Mouse (Mus musculus) CH12.LX (cell line): ENCODE measurements at regions not wholly inside any gene's neighbourhood (a gene's known extent, or its start where the extent isn't known, plus 50 kb on each side); places are given as distances from the start of the nearest gene placed in this dataset.

Experiments used
- CTCF ChIP-seq, 2 experiments: IDR thresholded peaks in 1 of 2; conservative IDR thresholded peaks in 1 of 2; 2 replicates each; pipeline ENCODE4 v1.5.1; 2011 to 2012; ENCODE audit warnings: low read depth in 2 of 2, low read length in 2 of 2, improper control_type of control experiment in 1 of 2, inconsistent platforms in 1 of 2, mild to moderate bottlenecking in 1 of 2, moderate library complexity in 1 of 2
- E2F4 ChIP-seq: IDR thresholded peaks from 2 replicates; pipeline ENCODE4 v1.6.1; 2011; ENCODE audit warnings: low read depth, low read length, improper control_type of control experiment; ENCODE audit not compliant: insufficient replicate concordance
- EP300 ChIP-seq: IDR thresholded peaks from 2 replicates; pipeline ENCODE4 v1.6.1; 2011; ENCODE audit warnings: low read length, improper control_type of control experiment
- GABPA ChIP-seq: IDR thresholded peaks from 2 replicates; pipeline ENCODE4 v1.6.1; 2012; ENCODE audit warnings: low read depth, low read length, improper control_type of control experiment, inconsistent platforms; ENCODE audit not compliant: insufficient replicate concordance
- MAX ChIP-seq: IDR thresholded peaks from 2 replicates; pipeline ENCODE4 v1.6.1; 2011; ENCODE audit warnings: low read length, improper control_type of control experiment
- MAZ ChIP-seq: IDR thresholded peaks from 2 replicates; pipeline ENCODE4 v1.6.1; 2012; ENCODE audit warnings: low read depth, mild to moderate bottlenecking, inconsistent platforms, low read length, improper control_type of control experiment, moderate library complexity
- TBP ChIP-seq: conservative IDR thresholded peaks from 2 replicates; pipeline ENCODE4 v1.6.1; 2011; ENCODE audit warnings: low read depth, low read length, improper control_type of control experiment
- UBTF ChIP-seq: IDR thresholded peaks from 2 replicates; pipeline ENCODE4 v1.6.1; 2012; ENCODE audit warnings: low read depth, mild to moderate bottlenecking, inconsistent platforms, low read length, improper control_type of control experiment, moderate library complexity
- ZC3H11A ChIP-seq: IDR thresholded peaks from 2 replicates; pipeline ENCODE4 v1.6.1; 2012; ENCODE audit warnings: low read depth, mild to moderate bottlenecking, inconsistent platforms, low read length, improper control_type of control experiment

- no peak for TF ChIP-seq E2F4
- no peak for TF ChIP-seq ZC3H11A
- no peak for TF ChIP-seq GABPA
- no peak for TF ChIP-seq EP300
- no peak for TF ChIP-seq TBP
- TF ChIP-seq MAZ: no peak
- TF ChIP-seq MAX: no peak
- TF ChIP-seq UBTF: no peak
- no peak for TF ChIP-seq CTCF (conservative IDR thresholded peaks at IDR 0.05 in 1 of 2, IDR thresholded peaks at IDR 0.05 in 1 of 2; ENCODE audit: low read depth in 2 of 2, low read length in 2 of 2)
These were observed 54.6 kb upstream of the Cdh6 start for GRCm38 (mm10) chr15:13228125-13228524.
